Mouse (Mus musculus) forebrain, embryonic 15.5 days (tissue): ENCODE results near the gene Gm9376. TPM values are rescaled to one million over a fixed set of nuclear protein-coding genes. Genes with fewer than 3 reads are reported as not detected.

Experiments used
- ATAC-seq: fragments of 200-750 bp; cut with Nextera tagmentation; replicated peaks from 2 replicates; pipeline ENCODE4 v1.8.0; 2017; ENCODE audit warnings: mild to moderate bottlenecking, moderate TSS enrichment, moderate library complexity
- H3K27ac ChIP-seq: fragments of 300-500 bp; sonication (generic); replicated peaks from 2 replicates; pipeline ENCODE4 v1.5.1; 2015; ENCODE audit warnings: mild to moderate bottlenecking, inconsistent platforms
- H3K27me3 ChIP-seq: fragments of 300-500 bp; sonication (generic); 2 replicates; pipeline ENCODE4 v1.6.1; 2015; ENCODE audit warnings: inconsistent platforms
- H3K36me3 ChIP-seq: fragments of 300-500 bp; sonication (generic); 2 replicates; pipeline ENCODE4 v1.6.1; 2015; ENCODE audit warnings: mild to moderate bottlenecking, inconsistent platforms
- H3K4me1 ChIP-seq: fragments of 300-500 bp; sonication (generic); 2 replicates; pipeline ENCODE4 v1.6.1; 2015; ENCODE audit warnings: inconsistent platforms
- H3K4me2 ChIP-seq: fragments of 300-500 bp; sonication (generic); replicated peaks from 2 replicates; pipeline ENCODE4 v1.6.1; 2015; ENCODE audit warnings: mild to moderate bottlenecking, inconsistent platforms
- H3K4me3 ChIP-seq: fragments of 300-500 bp; sonication (generic); 2 replicates; pipeline ENCODE4 v1.5.1; 2015; ENCODE audit warnings: mild to moderate bottlenecking, inconsistent platforms
- H3K9ac ChIP-seq: fragments of 300-500 bp; sonication (generic); replicated peaks from 2 replicates; pipeline ENCODE4 v1.6.1; 2015; ENCODE audit warnings: mild to moderate bottlenecking, inconsistent platforms
- H3K9me3 ChIP-seq: fragments of 300-500 bp; sonication (generic); 2 replicates; pipeline ENCODE4 v1.6.1; 2016; ENCODE audit warnings: inconsistent platforms
- WGBS: fragments of 180-500 bp; shearing (Covaris S2); methylation state at CpG from one replicate; pipeline ENCODE4 v1.1.7; 2015; ENCODE audit warnings: mixed read lengths; 5-methylcytosine and 5-hydroxymethylcytosine counted together
- polyA plus RNA-seq: library from polyadenylated mRNA; unstranded; fragments of >200 nt; fragmentation: Nextera tagmentation; extraction: Ambion mirVana; gene quantifications from 2 replicates; pipeline ENCODE4 v1.2.1, GENCODE M21; 2015

Gm9376 gene
- not detected in 2 replicates for polyA plus RNA-seq

DNA sequence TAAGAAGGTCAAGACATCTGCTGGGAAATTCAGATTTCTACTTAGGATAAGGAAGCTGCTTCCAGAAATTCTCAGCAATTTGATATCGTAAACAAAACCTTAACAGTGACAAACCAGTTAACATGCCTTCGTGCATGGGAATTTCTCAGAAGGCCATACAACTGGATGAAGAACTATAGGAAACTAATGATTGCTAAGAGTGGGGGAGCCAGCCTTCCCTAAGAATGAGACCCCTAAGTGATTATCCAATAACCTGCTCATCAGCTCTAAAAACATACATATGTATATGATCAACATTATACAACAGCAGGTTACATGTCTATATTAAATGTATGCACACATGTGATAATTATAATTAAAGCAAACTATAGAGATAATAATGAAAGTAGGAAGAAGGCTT is at the start of gene Gm9376:
Gene Gm9376, plus strand, starts transcription at position 301 of the 400 bp plus-strand sequence.
- H3K27me3 ChIP-seq: no peaks in the 10 kb centered on the region
- no peaks in the 10 kb centered on the region for H3K9me3 ChIP-seq
- ATAC-seq: no peak
- no peak within 1 kb of the TSS for H3K4me2 ChIP-seq
- 91% methylated on average over 2 of the region's 2 CpGs for WGBS
- H3K9ac ChIP-seq: no peak within 1 kb of the TSS
- no peaks in the 10 kb centered on the region for H3K4me1 ChIP-seq
- H3K4me3 ChIP-seq: no peak within 1 kb of the TSS
- no peaks in the 10 kb centered on the region for H3K36me3 ChIP-seq
- no peak within 1 kb of the TSS for H3K27ac ChIP-seq

DNA sequence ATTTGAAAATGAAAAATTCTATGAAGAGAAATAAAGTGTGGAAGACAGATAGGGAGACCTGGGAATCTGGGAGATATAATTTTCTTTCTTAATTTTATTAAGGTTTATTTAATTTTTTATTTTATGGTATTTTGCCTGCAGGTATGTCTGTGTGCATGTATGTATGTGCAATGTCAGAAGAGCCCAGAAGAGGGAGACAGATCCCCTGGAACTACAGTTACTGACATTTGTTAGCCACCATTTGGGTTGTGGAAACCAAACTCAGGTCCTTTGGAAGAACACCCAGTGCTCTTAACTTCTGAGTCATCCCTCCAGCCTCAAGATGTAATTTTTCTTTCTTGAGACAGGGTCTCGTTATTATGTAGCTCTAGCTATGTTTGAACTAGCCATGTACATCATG is 45.9 kb upstream of the Gm9376 start:
- ATAC-seq: no peak
- Histone ChIP-seq H3K4me3 (no peak overlapping the region), H3K9me3 (no peaks in the 10 kb centered on the region), H3K27ac (no peak overlapping the region), H3K9ac (no peak overlapping the region), H3K4me2 (no peak overlapping the region), H3K4me1 (peaks cover 7% of the 10 kb centered on the region), H3K27me3 (peaks cover 25% of the 10 kb centered on the region), H3K36me3 (no peaks in the 10 kb centered on the region)
- 91% methylated on average over 1 of the region's 1 CpGs for WGBS

DNA sequence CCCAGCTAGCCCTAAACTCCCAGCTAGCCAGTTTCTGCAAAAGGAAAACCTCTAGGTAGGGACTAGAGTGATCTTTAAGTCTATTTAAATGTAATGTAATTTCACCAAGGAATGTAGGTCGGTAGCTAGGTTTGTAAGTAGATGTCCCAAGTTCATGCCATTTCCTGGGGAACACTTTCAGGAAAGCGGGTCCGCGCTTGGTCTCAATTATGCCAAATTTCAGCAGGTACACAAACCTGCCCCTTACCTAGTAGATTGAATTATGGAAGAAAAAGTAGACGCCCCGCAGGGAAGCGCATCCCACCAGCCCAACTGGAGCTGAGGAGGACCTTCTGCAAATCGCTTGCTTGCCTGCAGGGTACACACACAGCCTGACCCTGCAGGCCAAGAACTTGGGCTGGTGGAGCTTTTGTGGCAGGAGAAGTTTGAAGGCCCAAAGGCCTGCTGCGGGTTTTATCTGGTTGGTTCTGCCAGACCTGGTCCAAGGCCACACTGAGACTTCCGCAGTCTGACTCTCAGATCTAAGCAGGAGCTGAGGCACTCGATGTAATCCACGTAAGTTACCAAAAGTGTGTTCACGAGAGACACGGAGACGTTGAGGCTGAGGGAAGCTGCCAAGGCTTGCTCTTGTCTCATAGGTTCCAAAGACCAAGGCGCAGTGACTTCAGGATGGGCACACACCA is 41.6 kb upstream of the Gm9376 start:
- Histone ChIP-seq H3K36me3 (no peaks in the 10 kb centered on the region), H3K4me1 (peaks cover 44% of the 10 kb centered on the region), H3K27ac (no peak overlapping the region), H3K4me3 (0 out of 2 replicates have a peak overlapping the region, but pooled peaks have one; percentile 20), H3K9me3 (no peaks in the 10 kb centered on the region), H3K4me2 (peak overlapping the region; percentile 44), H3K9ac (peak overlapping the region; percentile 20; the same call in 1 of the 2 replicates), H3K27me3 (peaks cover 42% of the 10 kb centered on the region)
- WGBS: 43% methylated on average over 16 of the region's 16 CpGs
- no peak for ATAC-seq

DNA sequence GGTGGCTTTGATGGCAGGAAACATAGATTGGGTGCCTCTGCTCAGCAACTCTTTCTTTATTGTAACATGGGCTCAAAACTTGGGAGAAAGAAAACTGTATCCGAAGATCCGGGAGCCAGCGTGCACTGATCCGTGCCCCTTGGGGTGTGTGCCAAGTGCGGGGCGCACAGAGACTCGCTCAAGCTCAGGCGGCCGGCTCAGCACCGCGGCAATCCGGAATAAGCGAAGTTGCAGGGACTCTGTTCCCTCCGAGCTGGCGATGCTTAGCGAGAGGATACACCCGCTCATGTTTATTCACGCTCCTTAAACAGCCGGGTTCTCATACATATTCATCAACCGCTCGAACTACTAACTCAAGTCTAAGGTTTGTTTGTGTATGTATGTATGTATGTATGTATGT is 40.8 kb upstream of the Gm9376 start:
- Histone ChIP-seq H3K27me3 (peaks cover 42% of the 10 kb centered on the region), H3K36me3 (no peaks in the 10 kb centered on the region), H3K9ac (peak overlapping the region; percentile 20; the same call in 1 of the 2 replicates), H3K4me1 (peaks cover 50% of the 10 kb centered on the region), H3K4me2 (peak overlapping the region; percentile 44), H3K27ac (no peak overlapping the region), H3K4me3 (peak overlapping the region; percentile 20; the same call in 1 of the 2 replicates), H3K9me3 (no peaks in the 10 kb centered on the region)
- peak; percentile 70 for ATAC-seq
- under 1% methylated on average over 21 of the region's 21 CpGs for WGBS

DNA sequence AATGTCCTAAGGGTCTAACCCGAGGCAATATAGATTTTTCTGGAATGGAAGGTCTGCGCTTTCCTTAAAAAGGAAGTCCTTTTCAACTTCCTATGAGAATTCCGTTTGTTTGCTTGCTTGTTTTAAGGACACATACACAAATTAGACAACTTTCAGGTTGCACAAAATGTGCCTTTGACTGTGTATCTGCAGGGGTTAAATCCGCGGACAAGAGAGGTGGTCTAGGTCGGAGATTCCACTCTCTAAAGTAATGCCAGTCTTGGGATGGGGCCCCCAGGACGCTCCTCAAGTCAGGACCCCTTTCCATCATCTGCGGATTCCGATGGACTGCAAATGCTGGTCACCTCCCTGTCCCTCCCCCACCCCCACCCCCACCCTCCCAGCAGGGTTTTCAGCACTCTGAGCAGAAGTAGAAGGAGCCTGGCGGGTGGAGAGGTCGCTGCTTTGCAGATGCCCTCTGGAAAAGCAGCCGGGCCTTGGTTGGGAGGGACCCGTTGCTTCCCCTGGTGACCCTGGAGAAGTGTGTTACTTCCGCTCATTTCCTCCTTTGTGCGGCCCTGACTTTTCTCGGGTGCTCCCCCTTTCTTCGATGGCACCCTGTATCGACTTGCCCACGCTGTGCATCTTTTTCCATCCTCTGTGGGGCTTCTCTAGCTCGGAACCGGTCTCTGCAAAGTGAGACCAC is 40.1 kb upstream of the Gm9376 start:
- H3K27me3 ChIP-seq: peaks cover 42% of the 10 kb centered on the region
- H3K9ac ChIP-seq: no peak overlapping the region
- no peak overlapping the region for H3K4me3 ChIP-seq
- WGBS: 4% methylated on average over 21 of the region's 21 CpGs
- H3K9me3 ChIP-seq: no peaks in the 10 kb centered on the region
- no peaks in the 10 kb centered on the region for H3K36me3 ChIP-seq
- H3K4me2 ChIP-seq: peak overlapping the region; percentile 44
- peaks cover 58% of the 10 kb centered on the region for H3K4me1 ChIP-seq
- no peak for ATAC-seq
- H3K27ac ChIP-seq: no peak overlapping the region

DNA sequence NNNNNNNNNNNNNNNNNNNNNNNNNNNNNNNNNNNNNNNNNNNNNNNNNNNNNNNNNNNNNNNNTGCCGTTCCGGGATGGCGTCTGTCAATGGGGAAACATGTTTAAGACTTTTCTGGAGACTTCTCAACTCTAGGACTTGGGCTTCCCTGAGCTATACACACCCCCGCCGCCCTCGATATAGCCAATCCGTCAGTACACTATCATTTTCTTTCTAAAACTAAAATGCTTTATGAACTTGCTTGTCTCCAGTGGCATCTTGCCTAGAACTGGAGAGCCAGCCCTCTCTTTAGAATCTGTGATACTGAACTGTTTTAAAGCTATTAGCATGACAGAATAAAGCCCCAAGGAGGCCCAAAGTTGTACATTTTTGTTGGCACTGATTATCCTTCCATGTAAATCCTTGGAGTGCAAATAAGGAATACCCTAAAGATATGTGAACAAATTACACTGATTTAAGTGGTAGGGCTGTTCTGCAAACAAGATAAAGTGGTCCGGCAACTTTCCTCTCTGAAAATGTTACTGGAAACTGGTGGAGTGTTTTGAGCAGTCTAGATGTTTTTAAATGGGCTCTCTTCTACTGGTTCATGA is 34.3 kb upstream of the Gm9376 start:
- Histone ChIP-seq H3K36me3 (no peaks in the 10 kb centered on the region), H3K9ac (no peak overlapping the region), H3K4me1 (peaks cover 76% of the 10 kb centered on the region), H3K27ac (peak overlapping the region; percentile 83), H3K27me3 (peaks cover 17% of the 10 kb centered on the region), H3K9me3 (no peaks in the 10 kb centered on the region), H3K4me2 (peak overlapping the region; percentile 53), H3K4me3 (peak overlapping the region; percentile 28)
- ATAC-seq: no peak
- 2% methylated on average over 8 of the region's 8 CpGs for WGBS

DNA sequence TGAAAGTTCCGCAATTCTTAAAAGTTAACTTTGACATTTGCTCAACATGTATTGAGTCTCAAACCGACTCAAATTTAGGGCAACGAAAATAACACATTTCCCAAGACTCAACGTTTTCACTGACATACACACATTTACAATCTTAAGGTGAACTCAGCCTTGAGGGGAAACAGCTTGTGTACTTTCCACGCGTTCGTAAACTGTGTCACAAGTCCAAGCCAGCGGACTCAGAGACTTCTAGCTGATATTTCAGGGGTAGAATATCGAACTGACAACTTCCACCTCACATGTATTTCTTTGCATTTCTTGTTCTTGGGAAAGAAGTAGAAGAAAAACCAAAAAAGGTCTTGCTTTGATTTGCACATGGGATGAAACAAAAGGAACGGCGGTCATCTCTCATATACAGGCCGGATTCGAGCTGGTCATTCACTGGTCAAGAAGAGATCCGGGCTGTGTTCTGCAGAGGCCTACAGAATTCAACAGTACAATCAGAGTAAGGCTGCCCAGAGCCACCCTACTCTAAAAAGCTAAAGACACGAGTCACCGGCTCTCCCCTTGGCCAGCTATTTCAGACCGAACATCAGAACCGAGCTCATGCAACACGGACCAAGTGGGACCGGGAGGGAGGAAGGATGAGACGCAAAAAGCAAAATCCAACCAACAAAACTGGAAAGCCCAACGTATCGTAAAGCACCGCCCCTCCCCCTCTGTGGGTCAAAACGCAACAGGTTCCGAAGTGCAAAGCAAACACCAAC is 32.8 kb upstream of the Gm9376 start:
- 4% methylated on average over 26 of the region's 26 CpGs for WGBS
- Histone ChIP-seq H3K4me3 (peak overlapping the region; percentile 70), H3K4me2 (peak overlapping the region; percentile 96), H3K9me3 (no peaks in the 10 kb centered on the region), H3K4me1 (peaks cover 65% of the 10 kb centered on the region), H3K36me3 (no peaks in the 10 kb centered on the region), H3K27ac (0 out of 2 replicates have a peak overlapping the region, but pooled peaks have one; percentile 3), H3K27me3 (peaks cover 11% of the 10 kb centered on the region; the same call in 1 of the 2 replicates), H3K9ac (peak overlapping the region; percentile 59)
- ATAC-seq: no peak

DNA sequence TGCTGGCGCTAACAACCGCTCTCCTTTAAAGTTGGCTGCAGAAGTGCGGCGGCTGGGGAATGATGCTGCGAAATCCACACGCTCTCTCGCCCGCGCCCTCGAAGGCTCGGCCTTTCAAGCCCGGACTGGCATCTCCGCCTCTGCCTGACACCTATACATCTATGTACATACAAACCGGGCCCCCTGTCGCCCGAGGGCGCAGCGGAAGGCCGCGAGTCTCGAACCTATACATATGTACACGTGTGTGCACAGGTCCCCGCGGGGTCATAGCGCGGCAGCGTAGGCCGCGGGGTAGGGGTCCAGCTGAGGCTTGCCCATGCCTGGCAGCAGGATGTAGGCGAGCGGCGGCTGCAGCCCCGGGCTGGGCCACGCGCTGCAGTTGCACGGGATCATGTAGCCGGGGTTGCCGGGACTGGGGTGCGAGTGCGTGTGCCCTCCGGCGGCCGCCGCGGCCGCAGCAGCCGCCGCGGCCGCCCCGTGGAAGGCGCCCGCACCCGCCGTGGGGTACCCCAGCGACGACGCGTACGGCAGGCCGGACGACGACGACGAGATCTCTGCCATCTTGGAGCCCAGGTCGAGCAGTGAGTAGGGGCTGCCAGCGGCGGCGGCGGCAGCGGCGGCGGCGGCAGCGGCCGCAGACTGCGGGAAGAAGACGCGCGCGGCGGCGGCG is 32.1 kb upstream of the Gm9376 start:
- Histone ChIP-seq H3K9me3 (no peaks in the 10 kb centered on the region), H3K9ac (peak overlapping the region; percentile 59), H3K36me3 (no peaks in the 10 kb centered on the region), H3K4me3 (peak overlapping the region; percentile 70), H3K4me2 (peak overlapping the region; percentile 96), H3K27ac (peak overlapping the region; percentile 84), H3K27me3 (peaks cover 11% of the 10 kb centered on the region; the same call in 1 of the 2 replicates), H3K4me1 (peaks cover 59% of the 10 kb centered on the region)
- ATAC-seq: no peak
- WGBS: under 1% methylated on average over 73 of the region's 84 CpGs

DNA sequence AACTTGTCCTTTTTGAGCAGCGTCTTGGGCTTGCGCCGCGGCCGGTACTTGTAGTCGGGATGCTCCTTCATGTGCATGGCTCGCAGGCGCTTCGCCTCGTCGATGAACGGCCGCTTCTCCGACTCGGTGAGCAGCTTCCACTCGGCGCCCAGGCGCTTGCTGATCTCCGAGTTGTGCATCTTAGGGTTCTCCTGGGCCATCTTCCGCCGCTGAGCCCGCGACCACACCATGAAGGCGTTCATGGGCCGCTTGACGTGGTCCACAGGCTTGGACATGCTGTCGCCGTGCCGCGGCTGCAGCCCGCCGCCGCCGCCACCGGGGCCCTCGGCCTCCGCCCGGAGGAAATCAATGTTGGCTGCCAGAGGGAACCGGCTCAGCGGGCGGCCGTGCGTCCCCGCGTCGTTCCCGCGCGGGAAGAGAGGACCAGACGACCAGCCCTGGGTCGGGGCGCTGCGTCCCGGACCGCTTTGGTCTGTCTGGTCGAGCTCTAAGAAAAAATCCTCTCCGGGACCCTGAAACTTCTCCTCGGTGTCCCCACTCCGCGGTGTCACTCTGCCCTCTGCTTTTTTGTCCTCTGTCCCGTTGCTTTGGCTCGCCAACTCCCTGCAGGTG is 31.3 kb upstream of the Gm9376 start:
- Histone ChIP-seq H3K36me3 (no peaks in the 10 kb centered on the region), H3K9me3 (no peaks in the 10 kb centered on the region), H3K4me1 (peaks cover 53% of the 10 kb centered on the region), H3K9ac (peak overlapping the region; percentile 59), H3K27ac (peak overlapping the region; percentile 84), H3K27me3 (peaks cover 13% of the 10 kb centered on the region; the same call in 1 of the 2 replicates), H3K4me2 (peak overlapping the region; percentile 96), H3K4me3 (peak overlapping the region; percentile 70)
- no peak for ATAC-seq
- WGBS: under 1% methylated on average over 62 of the region's 62 CpGs

DNA sequence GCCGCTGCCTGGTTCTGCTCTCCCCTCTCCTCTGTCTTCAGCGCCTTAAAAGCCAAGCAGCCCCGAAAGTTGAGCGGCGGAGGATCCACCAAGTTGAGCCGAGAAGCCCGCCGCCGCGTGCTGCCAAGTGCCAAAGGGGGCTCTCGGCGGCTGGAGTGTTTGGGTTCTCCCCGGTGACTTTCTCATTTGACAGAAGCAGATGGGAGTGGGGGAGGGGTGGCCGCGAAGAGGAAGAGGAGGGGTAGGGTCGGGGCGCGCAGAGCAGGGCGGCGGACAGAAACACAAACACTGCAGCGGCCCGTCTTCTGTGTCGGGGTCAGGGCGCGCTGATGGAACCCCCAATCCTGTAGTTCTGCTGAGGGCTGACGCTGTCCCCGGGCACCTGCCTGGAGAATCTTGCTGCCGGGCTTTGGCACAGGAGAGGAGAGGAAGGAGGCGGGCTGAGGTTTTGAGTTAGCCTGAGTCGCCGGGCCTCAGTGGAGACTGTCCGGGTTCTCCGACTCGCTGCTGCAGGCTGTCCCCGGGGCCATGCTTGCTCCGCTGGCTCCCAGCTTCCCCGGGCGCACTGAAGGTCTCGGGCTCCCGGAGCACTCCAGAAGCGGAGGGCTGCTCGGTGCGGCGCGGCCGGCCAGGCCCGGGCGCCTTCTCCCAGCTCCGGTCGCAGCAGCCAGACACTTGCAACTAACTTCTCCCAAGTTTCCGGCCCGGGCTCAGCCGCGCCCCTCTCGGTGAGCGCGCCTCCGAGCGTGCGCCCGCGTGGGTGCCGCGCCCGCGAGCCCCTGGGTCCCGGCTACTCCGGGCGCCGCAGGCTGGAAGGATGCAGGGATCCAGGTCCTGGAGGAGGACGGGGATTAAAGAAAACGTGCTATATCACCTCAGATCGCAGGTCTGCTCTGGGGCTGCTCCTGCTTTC is 30.5 kb upstream of the Gm9376 start:
- under 1% methylated on average over 73 of the region's 73 CpGs for WGBS
- peak; percentile 36 for ATAC-seq
- H3K9ac ChIP-seq: peak overlapping the region; percentile 59
- H3K4me1 ChIP-seq: peaks cover 46% of the 10 kb centered on the region
- peak overlapping the region; percentile 84 for H3K27ac ChIP-seq
- peak overlapping the region; percentile 70 for H3K4me3 ChIP-seq
- H3K36me3 ChIP-seq: no peaks in the 10 kb centered on the region
- no peaks in the 10 kb centered on the region for H3K9me3 ChIP-seq
- H3K27me3 ChIP-seq: peaks cover 13% of the 10 kb centered on the region; the same call in 1 of the 2 replicates
- H3K4me2 ChIP-seq: peak overlapping the region; percentile 96
